Mouse (Mus musculus) liver, adult 2 months (tissue): ENCODE measurements around the gene Psmg3. TPM values are rescaled to one million over a fixed set of nuclear protein-coding genes. Genes with fewer than 3 reads are reported as not detected.

Source experiments
- DNase-seq: peaks from one replicate; pipeline ENCODE4 v3.0.0-alpha.2; 2011; ENCODE audit warnings: low read depth, low spot score; ENCODE audit errors: extremely low read depth
- H3K27ac ChIP-seq: fragments of 200-500 bp; replicated peaks from 2 replicates; pipeline ENCODE4 v1.5.1; 2012; ENCODE audit warnings: low read depth, mild to moderate bottlenecking, control low read depth, inconsistent platforms, low read length; ENCODE audit not compliant: insufficient read depth
- H3K27me3 ChIP-seq: fragments of 200-500 bp; 2 replicates; pipeline ENCODE4 v1.6.1; 2012; ENCODE audit warnings: mild to moderate bottlenecking, moderate library complexity, low read length, inconsistent platforms; ENCODE audit not compliant: control insufficient read depth, insufficient read depth
- H3K36me3 ChIP-seq: fragments of 200-500 bp; 2 replicates; pipeline ENCODE4 v1.6.1; 2012; ENCODE audit warnings: low read length, inconsistent platforms; ENCODE audit not compliant: control insufficient read depth, insufficient read depth
- H3K4me1 ChIP-seq: fragments of 200-500 bp; 2 replicates; pipeline ENCODE4 v1.6.1; 2011; ENCODE audit warnings: low read length; ENCODE audit not compliant: control insufficient read depth, insufficient read depth
- H3K4me3 ChIP-seq: fragments of 200-500 bp; 2 replicates; pipeline ENCODE4 v1.5.1; 2011; ENCODE audit warnings: low read depth, mild to moderate bottlenecking, control low read depth, low read length, moderate library complexity; ENCODE audit not compliant: insufficient read depth
- H3K79me2 ChIP-seq: fragments of 200-500 bp; 2 replicates; pipeline ENCODE4 v1.6.1; 2012; ENCODE audit warnings: inconsistent platforms, mild to moderate bottlenecking, low read length, moderate library complexity; ENCODE audit not compliant: control insufficient read depth, insufficient read depth
- H3K9ac ChIP-seq: fragments of 200-500 bp; 2 replicates; pipeline ENCODE4 v1.6.1; 2012; ENCODE audit warnings: low read depth, mild to moderate bottlenecking, control low read depth, inconsistent platforms, low read length
- CTCF ChIP-seq: fragments of 200-500 bp; IDR thresholded peaks from 2 replicates; pipeline ENCODE4 v1.5.1; 2011; ENCODE audit warnings: low read depth, low read length, control low read depth
- POLR2A ChIP-seq: fragments of 200-500 bp; IDR thresholded peaks from 2 replicates; pipeline ENCODE4 v1.6.1; 2011; ENCODE audit warnings: low read length, control low read depth; ENCODE audit not compliant: insufficient read depth; ENCODE audit errors: extremely low read depth
- WGBS: fragments of 180-500 bp; shearing (Covaris S2); methylation state at CpG from one replicate; pipeline ENCODE4 v1.1.7; 2018; 5-methylcytosine and 5-hydroxymethylcytosine counted together
- polyA plus RNA-seq: library from polyadenylated mRNA; depleted of rRNA; stranded (reverse); fragments of >200 nt; gene quantifications from 2 replicates; pipeline ENCODE4 v1.2.3, GENCODE M21; 2012
- total RNA-seq: library from RNA; depleted of rRNA; stranded (reverse); fragments of >200 nt; gene quantifications from 2 replicates; pipeline ENCODE4 v1.2.3, GENCODE M21; 2014

Psmg3 gene
- total and polyA plus RNA-seq, 2 experiments: 11.1 to 28.8 TPM

DNA sequence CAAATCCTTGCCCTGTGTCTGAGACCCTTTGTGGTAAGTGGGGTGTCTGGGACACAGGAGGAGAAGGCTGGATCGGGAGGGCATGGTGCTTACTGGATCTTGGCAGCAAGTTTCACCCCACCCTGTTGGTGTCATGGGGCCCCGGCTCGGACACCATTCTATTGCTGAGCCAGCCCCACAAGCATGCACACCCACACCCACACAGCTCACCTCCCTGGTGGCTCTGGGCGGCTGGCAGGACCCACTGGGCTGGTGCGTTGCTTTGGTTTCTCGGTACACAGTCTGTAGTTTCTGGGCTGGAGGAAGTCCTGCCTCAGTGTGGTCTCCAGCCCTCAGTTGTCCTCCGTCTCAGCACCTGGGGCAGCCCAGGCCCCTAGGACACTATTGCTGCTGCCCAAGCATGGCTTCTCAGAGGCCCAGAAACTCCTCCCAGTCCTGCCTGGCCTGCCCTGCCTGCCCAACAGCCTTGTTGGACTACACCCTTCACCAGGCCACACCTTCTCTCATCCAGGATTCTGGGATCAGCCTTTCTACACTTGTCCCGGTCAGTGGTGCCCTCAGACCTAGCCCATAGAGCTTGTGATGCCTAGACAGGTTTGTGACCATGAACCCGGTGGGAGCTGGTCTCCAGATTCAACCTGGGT, 7.0 kb downstream of the Psmg3 start, which contains the start of gene Tmem184a:
Gene Tmem184a (minus strand): TSS at position 380 of the 644 bp plus-strand sequence.
- Histone ChIP-seq H3K27me3 (no peaks in the 10 kb centered on the region), H3K9ac (no peak within 1 kb of the TSS), H3K79me2 (no peaks in the 10 kb centered on the region), H3K4me3 (no peak within 1 kb of the TSS), H3K36me3 (no peaks in the 10 kb centered on the region), H3K4me1 (peaks cover 18% of the 10 kb centered on the region), H3K27ac (no peak within 1 kb of the TSS)
- WGBS: 89% methylated on average over 9 of the region's 9 CpGs
- DNase-seq: no peak
- no peak for TF ChIP-seq CTCF
- no peak for TF ChIP-seq POLR2A

DNA sequence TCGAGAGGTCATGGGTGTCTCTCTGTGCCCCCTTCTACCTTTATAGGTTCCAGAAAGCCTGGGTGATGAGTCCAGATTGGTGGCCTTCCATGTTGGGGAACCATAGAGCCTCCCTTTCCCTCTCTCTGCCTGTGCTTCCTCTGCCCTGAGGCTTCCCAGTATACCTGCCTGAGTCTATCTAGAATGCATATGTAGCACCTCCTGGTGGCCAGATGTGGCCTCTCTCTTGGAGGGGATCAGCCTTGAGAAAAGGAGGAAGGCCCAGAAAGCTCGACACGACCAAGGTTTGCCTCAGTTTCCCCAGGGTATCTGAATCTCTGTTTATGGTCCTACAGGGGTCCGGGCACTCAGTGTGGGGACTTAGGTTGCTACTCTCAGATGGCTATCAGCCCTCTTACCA, 7.9 kb downstream of the Psmg3 start:
- peaks cover 18% of the 10 kb centered on the region for H3K4me1 ChIP-seq
- H3K4me3 ChIP-seq: no peak overlapping the region
- no peaks in the 10 kb centered on the region for H3K79me2 ChIP-seq
- H3K27me3 ChIP-seq: no peaks in the 10 kb centered on the region
- no peak overlapping the region for H3K27ac ChIP-seq
- H3K9ac ChIP-seq: no peak overlapping the region
- DNase-seq: no peak
- TF ChIP-seq POLR2A: no peak
- peak; percentile 50 for TF ChIP-seq CTCF
- WGBS: 60% methylated on average over 4 of the region's 4 CpGs
- H3K36me3 ChIP-seq: no peaks in the 10 kb centered on the region

DNA sequence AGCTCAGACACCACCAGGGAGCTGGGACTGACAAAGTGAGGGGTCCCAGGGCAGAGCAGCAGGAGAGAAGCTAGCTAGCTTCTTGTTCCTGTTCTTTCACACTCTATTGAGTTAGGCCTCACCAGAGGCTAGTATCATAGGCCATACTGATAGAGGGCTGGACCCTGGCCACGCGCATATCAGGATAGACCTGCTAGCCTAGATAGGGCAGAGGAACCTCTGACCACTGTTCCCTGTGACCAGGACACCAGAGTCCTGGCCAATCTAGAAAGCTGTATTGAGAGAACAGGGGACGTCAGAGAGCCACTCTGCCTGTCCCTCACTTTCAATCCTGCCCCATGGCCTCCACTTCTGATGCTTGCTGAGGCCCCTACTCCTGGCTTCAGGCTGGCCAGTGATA, 8.6 kb downstream of the Psmg3 start:
- Histone ChIP-seq H3K27me3 (no peaks in the 10 kb centered on the region), H3K9ac (no peak overlapping the region), H3K4me1 (peaks cover 17% of the 10 kb centered on the region), H3K27ac (no peak overlapping the region), H3K4me3 (no peak overlapping the region), H3K79me2 (no peaks in the 10 kb centered on the region), H3K36me3 (no peaks in the 10 kb centered on the region)
- DNase-seq: no peak
- TF ChIP-seq CTCF (no peak), POLR2A (no peak)
- 83% methylated on average over 3 of the region's 3 CpGs for WGBS

DNA sequence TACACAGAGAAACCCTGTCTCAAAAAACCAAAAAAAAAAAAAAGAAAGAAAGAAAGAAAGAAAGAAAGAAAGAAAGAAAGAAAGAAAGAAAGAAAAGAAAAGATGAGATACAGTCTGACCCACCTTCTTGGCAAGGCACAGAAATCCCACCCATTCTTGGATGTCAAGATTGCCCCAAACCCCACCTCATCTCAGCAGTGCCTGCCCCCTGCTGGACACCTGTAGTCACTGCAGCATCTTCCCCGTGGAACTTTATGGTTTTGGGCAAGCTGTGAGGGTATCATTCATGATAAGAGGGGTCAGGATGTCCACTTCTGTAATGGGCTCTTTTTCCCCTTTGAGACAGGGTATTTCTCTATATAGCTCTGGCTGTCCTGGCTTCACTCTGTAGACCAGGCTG, 9.4 kb downstream of the Psmg3 start:
- Histone ChIP-seq H3K36me3 (no peaks in the 10 kb centered on the region), H3K4me3 (no peak overlapping the region), H3K27me3 (no peaks in the 10 kb centered on the region), H3K9ac (no peak overlapping the region), H3K79me2 (no peaks in the 10 kb centered on the region), H3K4me1 (peaks cover 9% of the 10 kb centered on the region; the same call in 1 of the 2 replicates), H3K27ac (no peak overlapping the region)
- peak; percentile 92 for TF ChIP-seq CTCF
- no peak for TF ChIP-seq POLR2A
- DNase-seq: no peak
- 7% methylated on average over 1 of the region's 1 CpGs for WGBS

DNA sequence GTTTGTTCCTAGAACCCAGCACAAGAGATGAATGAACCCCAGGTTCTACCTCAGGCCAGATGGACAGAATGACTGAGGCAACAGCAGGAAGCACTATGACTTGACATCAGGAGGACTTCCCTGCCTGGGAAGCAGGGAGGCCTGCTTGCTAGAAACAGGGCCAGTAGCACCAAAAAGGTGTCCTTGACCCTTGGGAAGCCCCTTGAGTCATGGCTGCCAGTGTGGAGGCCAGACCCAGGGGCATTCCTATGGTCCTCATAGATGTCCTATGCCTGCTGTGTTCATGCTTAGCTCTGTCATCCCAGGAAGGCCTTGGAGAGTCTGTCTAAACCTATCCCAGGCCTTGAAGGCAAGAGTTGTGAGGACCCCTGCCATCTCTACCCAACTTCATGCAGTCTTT, 10.2 kb downstream of the Psmg3 start:
- no peak overlapping the region for H3K27ac ChIP-seq
- H3K9ac ChIP-seq: no peak overlapping the region
- H3K4me1 ChIP-seq: peaks cover 6% of the 10 kb centered on the region; the same call in 1 of the 2 replicates
- no peak overlapping the region for H3K4me3 ChIP-seq
- H3K36me3 ChIP-seq: no peaks in the 10 kb centered on the region
- H3K27me3 ChIP-seq: no peaks in the 10 kb centered on the region
- TF ChIP-seq POLR2A: no peak
- no peak for TF ChIP-seq CTCF
- H3K79me2 ChIP-seq: no peaks in the 10 kb centered on the region
- DNase-seq: no peak

DNA sequence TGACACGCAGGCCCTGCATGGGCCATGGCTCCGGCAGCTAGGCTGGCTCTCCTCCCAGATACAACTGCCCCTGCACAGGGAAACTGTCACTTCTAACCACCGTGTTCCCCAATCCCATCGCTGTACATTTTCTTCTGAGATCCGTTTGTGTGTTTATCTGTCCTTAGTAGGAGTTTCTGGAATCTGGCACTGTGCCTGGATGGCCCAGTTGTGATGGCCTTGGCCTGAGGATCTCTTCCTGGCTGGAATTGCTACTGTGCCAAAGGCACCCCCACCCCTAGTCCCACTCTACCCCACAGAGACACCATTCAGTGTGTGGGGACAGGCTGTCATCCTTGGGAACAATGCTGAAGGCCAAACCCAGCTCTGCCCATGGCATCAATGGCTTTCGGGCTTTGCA, 10.7 kb downstream of the Psmg3 start:
- Histone ChIP-seq H3K27ac (no peak overlapping the region), H3K4me1 (peaks cover 1% of the 10 kb centered on the region; the same call in 1 of the 2 replicates), H3K27me3 (no peaks in the 10 kb centered on the region), H3K9ac (no peak overlapping the region), H3K79me2 (no peaks in the 10 kb centered on the region), H3K4me3 (no peak overlapping the region), H3K36me3 (no peaks in the 10 kb centered on the region)
- 65% methylated on average over 6 of the region's 6 CpGs for WGBS
- DNase-seq: no peak
- no peak for TF ChIP-seq POLR2A
- no peak for TF ChIP-seq CTCF
